ENCODE assay signal across 15 mouse cellular contexts in the genomic region with DNA sequence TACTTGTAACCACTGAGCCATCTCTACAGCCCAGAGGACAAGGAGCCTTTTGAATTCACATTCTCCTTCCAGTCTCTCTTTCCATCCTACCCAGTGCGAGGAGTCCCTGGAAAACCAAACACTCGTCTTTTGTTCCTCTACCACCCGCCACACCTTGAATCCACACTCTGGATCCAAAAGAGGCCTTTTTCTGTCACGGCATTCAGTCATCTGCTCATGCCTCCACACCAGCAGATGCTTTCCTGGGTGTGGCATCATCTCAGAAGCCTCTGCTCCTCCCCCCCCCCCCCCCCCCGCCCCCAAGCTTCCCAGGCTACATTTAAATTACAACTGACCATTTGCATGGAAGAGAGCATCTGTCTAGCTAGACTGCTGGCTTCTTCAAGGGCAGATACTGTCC.
"Had no signal": no experiment of that assay in that cellular context is flagged by ENCODE, and none has a peak within 500 bp of the region (broad histone marks: within the 10 kb centered on the region; RNA-seq: fewer than 3 reads in every experiment).

No protein-coding gene starts in this region.

- H3K4me3 ChIP-seq: neural tube, embryonic 13.5 days; neural tube, embryonic 15.5 days; stomach, embryonic 15.5 days had no signal

- DNase-seq: retina, postnatal 1 day; right cerebral cortex, adult 18-20 months; right cerebral cortex, postnatal 25 days; right cerebral cortex, postnatal 4 days; spleen, adult 18-20 months; thymus, adult 18-20 months; thymus, adult 2 months; thymus, postnatal 14 days; thymus, postnatal 25 days; thymus, postnatal 36 days; thymus, postnatal 4 days had no signal

- H3K4me1 ChIP-seq: neural tube, embryonic 13.5 days; neural tube, embryonic 15.5 days; stomach, embryonic 15.5 days had no signal

- H3K36me3 ChIP-seq: neural tube, embryonic 13.5 days; neural tube, embryonic 15.5 days; stomach, embryonic 15.5 days had no signal

- H3K9me3 ChIP-seq: neural tube, embryonic 13.5 days; neural tube, embryonic 15.5 days; stomach, embryonic 15.5 days had no signal

- H3K27me3 ChIP-seq: neural tube, embryonic 13.5 days; neural tube, embryonic 15.5 days; stomach, embryonic 15.5 days had no signal

- H3K27ac ChIP-seq: neural tube, embryonic 13.5 days; neural tube, embryonic 15.5 days; stomach, embryonic 15.5 days; stomach, postnatal 0 days had no signal

- H3K9ac ChIP-seq: neural tube, embryonic 13.5 days; neural tube, embryonic 15.5 days; stomach, embryonic 15.5 days had no signal
